Mouse (Mus musculus) retina, postnatal 7 days (tissue): Measurements from ENCODE around the gene Mdm2.
"Not testable (repeated sequence)": the region's sequence is repeated elsewhere in the genome, so short reads cannot be mapped to it uniquely, and the experiment has no call there.

Experiments used
- DNase-seq: peaks from one replicate; pipeline ENCODE4 v3.0.0-alpha.2; 2012; ENCODE audit warnings: low read depth, low spot score

Mdm2 gene

DNA sequence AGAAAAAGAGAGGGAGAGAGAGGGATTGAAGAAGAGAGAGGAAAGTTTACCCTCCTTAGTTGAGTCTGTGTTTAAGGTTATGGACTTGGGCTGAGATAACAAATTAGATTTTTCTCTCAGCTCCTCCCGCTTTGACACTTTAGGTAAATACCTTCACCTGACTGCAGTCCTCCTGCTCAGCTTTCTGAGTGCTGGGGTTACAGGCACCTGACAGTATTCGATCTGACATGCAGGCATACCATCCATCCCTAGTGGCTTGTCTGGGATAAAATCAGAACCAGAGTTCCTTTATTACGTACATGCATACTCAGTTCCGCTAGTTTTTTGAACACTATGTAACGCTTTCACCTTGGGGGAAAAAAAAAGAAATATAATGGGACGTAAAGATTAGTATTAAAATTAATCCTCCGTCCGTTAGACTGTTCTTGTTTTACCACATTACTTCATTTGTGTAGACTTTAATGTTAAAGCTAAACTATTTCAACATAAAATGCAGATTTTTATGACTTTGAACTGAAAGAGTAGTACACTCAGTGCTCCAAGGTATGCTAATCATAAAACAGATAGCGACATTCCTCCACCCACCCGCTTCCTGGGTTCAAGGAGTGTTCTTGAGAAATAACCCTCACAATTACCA lies 38.6 kb upstream of the Mdm2 start:
- DNase-seq = no peak

DNA sequence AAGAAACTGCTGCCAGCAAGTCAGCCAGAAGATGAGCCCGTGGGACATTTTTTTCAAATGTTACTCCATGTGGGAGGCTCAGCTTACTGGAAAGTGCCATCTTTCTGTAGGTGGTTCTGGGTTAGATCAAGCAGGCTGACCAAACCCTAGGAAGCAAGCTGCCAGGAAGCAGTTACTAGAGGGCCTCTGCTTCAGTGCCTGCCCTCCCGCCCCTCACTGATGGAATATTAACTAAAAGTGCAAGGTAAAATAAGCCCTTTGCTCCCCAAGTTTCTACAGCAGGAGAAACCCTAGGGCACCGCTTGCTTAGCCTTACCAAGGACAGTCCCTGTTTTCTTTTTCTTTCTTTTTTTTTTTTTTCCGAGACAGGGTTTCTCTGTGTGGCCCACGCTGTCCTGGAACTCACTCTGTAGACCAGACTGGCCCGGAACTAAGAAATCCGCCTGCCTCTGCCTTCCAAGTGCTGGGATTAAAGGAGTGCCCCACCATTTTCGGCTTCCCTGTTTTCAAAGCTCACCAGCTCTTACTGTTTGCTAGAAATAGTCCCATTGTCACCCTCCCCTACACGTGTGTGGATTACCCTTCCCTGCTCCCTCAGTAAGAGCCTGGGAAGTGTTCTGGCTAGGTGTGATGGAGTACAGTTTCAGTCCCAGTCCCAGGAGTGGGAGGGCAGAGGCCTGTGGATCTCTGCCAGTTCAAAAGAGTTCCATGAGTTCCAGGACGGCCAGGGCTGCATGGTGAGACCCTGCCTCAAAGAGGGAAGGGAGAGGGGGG lies 37.9 kb upstream of the Mdm2 start:
- DNase-seq = no peak

DNA sequence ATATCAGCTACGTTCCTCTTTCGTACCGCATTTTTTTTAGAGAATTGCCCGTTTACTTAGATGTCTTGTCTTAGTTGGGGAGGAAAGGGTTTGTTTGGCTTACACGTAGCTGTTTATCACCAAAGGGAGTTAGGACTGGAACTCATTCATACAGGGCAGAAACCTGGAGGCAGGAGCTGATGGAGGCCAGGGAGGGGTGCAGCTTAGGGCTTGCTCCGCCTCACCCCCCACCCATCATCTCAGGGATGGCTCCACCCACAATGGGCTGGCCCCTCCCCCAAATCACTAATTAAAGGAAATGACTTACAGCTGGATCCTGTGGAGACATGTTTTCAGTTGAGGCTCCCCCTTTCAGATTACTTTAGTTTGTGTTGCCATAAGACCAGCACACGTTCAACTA lies 37.2 kb upstream of the Mdm2 start:
- no peak for DNase-seq

DNA sequence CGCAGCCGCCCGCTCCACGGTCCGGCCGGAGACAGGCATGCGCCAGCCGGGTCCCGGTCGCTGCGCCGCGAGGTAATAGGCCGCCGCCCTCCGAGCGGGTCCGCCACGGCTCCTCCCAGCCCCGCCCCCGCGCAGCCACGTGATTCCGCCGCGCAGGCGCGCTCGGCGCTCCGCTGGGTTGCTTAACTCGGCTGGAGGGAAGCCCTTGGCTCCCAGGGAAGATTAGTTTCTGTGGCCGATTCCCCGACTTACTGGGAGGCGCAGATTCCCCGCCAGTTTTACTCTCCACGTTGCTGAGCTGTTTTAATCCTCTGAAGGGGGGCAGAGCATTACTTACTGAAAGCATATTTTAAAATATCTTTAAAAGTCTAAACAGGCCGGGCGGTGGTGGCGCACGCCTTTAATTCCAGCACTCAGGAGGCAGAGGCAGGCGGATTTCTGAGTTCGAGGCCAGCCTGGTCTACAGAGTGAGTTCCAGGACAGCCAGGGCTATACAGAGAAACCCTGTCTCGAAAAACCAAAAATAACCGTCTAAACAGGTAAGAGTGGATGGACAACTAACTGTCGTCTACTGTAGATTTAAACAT lies 35.8 kb upstream of the Mdm2 start, which contains the start of gene Slc35e3:
Gene Slc35e3 (minus strand): TSS at position 69 of the 587 bp plus-strand sequence.
- DNase-seq = peak; percentile 96

DNA sequence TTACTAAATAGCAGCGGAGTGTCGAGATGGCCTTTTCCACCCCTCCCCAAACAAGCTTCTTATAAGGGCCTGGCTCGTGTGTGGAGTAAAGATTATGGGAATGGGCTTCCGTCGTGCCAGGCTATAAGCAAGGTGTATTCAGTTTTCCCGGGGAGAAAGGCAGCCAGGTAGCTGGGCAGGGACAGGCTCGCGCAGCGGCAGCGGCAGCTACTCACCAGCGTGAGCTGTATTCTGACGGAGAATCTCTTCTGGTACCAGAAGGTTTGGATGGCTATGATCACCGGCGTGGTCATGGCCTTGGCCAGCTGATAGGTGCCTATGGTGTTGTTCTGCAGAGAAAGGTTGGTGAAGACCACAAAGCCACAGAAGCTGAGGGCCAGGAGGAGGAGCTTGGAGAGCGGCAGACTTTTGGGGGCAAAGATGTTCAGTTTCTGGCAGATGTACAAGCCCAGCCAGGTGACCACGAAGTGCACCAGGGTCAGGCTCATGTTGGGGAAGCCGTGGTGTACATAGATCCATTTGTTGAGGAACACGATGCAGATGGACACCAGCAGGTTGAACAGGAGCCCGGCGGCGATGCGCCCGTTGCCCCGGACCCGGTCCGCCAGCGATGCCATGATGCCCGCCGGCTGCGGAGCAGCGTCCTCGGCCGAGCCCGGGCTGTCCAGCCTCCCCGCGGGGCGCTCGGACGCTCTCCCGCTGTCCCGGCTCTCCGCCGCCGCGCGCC lies 35.2 kb upstream of the Mdm2 start:
- DNase-seq = not testable (repeated sequence)

DNA sequence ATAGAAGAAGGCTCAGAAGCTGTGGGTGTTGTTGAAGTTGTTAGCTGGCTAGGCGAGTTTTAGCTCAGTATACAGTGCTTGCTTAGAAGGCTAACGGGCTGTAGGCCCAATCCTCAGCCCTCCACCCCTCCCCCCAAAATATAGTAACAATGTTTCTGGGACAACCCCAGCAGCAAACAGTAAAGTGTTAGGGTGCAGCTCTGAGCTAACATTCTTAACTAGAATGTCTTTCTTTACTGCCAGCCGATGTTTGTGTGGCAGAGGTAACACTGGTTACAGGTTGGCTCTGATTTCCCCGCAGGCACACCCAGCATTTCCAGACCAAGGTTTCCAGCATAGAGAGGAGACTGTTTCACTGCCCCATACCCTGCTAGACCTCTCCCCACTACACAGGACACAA lies 33.4 kb upstream of the Mdm2 start:
- DNase-seq = no peak

DNA sequence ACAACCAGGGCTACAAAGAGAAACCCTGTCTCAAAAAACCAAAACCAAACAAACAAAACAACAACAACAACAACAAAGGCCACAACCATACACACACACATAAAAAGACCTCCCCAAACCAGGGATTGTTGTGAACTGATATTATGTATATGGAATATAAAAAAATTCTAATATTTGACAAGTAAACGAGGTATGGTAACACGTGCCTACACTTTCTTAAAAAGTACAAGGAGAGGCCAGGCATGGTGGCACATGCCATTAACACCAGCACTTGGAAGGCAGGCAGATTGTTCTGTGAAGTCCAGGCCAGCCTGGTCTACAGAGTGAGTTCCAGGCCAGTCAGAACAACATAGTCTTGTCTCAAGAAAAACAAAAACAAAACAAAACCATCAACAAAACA lies 32.6 kb upstream of the Mdm2 start:
- no peak for DNase-seq

DNA sequence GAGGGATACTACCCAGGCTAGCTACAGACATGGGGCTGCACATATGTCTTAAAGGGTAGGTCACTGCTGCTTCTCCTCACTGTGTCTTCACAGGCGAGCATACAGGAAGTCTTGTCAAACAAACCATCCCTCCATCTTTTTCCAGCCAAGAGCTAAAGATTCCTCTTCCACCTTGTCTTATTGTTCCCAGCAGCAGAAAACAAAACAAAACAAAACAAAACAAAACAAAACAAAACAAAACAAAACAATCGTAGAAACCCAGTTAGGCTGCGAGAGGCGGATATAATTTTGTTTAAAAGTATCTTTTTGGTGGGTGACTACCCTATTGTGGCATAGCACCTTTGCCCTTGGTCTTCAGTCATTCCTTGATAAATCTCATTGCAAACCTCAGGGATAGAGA lies 32.1 kb upstream of the Mdm2 start:
- no peak for DNase-seq

DNA sequence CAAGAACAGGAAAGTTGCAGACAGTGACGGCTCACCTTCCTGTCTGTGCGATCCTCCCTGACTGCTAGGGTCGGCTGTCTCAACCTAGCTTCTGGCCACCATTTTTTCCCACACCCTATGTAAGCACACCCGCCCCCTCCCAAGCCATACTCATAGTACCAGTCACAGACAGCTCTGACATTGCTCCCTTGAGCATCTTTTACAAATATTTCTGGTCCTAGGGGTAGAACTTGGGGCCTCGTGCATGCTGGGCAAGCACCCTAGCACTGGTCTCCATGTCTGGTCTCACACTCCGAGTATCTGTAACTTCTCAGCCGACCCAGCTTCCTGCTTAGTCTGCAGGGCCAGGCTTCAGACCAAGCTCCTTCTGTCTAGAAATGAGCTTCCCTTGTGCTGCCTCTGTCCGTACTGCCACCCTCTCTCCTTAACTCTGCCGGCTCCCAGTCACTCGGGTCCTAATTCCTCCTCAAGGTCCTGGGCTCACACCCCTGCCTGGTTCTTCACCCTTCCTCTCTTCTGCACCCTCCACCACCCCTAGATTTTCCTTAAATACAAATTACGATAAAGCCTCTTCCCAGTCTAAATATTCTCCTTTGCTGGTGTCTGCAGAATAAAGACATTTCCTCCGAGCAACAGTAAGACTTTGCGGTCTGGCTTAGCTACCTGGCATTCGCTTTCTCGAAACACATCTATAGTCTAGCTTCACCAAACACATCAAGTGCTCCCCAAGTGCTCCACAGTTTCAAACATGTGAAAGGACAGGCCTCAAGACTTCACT lies 31.3 kb upstream of the Mdm2 start:
- DNase-seq = no peak

DNA sequence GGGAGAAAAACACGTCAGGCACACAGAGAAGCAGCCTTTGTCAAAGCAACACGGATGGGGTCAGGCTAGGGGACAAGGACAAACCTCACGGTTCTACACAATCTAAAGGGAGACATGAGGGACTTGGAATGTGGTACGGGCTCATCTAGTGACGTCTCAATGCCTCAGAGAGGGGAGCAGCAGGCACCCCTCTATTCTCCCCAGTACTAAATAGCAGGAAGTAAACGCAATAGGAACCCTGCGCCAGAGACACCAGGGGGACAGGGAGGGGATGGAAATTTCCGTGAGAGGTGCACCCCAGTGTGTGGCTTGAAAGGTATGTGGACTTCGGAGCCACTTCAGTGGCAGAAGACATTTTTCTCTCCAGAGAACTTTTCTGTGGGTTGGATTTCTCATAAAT lies 30.4 kb upstream of the Mdm2 start:
- DNase-seq = no peak

DNA sequence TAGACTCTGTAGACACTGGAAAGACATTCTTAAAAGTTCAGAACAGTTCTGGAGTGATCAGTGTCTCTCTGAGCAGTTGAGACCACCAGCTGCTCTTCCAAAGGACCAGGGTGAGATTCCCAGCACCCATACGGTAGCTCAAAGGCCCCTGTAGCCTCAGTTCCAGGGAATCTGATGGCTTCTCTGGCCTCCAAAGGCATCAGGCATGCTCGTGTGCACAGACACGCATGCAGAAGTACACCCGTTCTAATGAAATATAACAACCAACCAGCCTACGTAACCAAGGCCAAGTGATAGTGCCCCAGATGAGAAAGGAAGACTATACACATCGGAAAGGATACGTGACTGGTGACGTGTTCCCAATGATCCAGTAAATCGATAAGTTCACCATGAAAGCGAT lies 29.6 kb upstream of the Mdm2 start:
- DNase-seq = no peak

DNA sequence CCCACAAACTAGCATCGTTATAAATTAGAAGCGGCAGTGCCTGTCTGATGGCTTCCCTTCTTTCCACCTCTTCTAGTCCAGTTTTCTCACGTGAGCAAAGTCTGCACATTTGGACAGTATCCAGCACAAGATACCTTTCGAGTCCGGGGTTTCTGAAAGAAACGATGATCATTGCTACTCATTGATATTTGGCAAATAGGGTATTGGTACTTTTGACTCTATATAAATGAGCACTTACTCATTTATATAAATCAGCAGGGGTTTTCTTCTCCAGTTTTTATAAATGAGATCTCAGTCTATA lies 29.0 kb upstream of the Mdm2 start:
- DNase-seq = no peak

DNA sequence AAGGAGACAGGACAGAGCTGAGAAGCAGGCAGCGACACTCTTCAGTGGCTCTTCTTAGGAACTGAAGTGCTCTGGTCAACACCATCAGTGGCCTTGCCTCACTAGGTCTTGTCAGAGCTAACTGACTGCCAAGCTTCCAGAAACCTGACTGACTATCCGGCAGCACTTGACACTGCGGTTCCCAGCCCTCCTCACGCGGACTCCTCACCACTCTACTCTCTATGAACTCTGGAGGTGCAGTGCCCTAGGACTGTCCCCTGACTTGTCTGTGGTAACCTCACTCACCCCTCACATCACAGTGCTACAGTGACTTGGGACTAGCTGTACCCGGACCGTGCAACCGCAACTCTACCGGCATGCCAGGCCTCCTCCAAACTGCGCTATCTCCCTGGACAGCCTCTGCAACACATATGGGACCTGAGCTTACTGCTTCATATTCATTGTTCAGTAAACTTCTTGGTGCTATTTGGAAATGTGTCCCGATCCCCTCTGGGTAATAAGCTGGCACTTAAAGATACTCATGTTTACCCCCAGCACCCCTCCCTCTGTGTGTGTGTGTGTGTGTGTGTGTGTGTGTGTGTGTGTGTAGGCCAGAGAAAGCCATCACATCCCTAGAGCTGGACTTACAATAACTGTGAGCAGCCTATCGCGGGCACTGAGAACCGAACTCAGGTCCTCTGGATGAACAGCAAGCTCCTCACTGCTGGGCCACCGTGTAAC lies 28.5 kb upstream of the Mdm2 start:
- no peak for DNase-seq

DNA sequence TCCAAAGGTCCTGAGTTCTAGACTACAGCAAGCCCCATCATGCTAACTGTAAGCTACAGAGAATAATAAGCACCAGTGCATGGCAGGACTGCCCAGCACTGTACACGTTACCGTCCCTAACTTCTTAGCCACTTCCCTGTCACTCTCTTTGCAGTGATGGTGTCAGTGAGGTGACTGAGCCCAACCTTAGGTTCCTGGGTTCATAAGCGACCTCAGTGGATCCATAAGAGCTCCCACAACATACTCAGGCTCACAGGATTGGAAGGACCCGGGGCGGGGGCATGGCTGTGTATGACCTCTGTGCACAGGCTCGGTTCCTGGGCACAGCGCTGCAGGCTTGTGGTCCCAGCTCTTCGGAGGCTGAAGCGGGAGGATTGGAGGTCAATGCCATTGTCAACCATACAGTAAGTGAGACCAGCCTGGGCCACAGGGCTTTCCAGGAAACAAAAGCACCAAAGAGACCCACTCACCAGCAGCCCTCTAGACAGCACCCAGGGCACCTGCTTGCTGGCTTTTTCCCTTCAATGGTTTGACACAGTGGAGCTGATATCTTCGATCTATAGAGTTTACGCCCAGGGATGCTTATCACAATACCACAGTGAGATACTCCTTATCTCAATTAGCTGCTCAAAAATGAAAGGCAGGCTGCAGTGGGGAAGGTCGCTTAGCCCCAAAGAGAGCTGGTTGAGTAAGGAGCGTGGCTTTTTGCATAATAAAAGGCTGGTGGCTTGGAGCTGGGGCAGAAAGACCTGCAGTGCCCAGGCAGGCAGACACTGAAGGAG lies 27.8 kb upstream of the Mdm2 start:
- no peak for DNase-seq

DNA sequence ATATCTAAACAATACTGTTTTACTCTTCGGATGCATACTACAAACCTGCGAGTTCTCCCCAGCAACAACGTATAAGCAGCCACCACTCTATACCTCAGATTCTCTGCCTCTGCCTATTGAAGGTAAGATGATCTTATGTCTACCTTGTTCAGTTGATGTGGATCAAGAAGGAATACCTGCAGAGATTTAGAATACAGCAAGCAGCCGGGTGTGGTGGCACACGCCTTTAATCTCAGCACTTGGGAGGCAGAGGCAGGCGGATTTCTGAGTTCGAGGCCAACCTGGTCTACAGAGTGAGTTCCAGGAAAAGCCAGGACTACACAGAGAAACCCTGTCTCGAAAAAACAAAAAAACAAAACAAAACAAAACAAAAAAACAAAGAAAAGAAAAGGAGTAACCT lies 26.9 kb upstream of the Mdm2 start:
- DNase-seq = not testable (repeated sequence)

DNA sequence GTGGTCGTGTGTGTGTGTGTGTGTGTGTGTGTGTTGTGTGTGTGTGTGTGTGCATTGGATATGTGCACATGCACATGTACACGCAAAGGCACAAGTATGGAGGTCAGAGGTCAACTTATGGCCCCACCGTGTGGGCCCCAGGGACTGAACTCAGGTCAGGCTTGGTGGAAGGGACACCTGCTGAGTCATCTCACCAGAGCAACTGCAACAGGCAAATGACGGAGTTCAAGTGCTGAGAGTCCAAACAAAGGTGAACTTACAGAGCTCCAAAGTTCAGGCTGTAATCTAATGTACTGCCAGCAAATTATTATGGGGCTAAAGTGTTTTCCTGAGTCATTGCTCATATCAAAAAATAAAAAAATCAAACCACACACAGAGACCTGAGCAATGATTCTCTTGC lies 26.5 kb upstream of the Mdm2 start:
- no peak for DNase-seq

DNA sequence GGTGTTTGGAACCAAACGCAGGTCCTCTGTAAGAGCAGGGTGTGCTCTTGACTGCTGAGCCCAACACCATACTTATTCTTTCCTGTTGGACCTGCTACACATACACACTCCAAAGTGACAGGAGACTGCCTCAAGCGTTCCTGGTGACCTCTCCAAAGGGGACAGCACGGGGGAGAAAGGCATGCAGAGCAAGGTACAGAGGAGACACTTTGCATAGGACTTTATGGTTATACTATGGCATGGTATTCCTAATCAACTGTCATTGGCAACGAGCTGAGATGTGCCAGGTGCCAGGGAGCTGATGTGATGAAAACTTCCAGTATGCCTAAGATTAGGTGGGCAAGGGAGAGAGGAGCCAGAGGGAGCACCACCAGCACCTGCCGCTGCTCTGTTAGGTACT lies 26.0 kb upstream of the Mdm2 start:
- DNase-seq = no peak

DNA sequence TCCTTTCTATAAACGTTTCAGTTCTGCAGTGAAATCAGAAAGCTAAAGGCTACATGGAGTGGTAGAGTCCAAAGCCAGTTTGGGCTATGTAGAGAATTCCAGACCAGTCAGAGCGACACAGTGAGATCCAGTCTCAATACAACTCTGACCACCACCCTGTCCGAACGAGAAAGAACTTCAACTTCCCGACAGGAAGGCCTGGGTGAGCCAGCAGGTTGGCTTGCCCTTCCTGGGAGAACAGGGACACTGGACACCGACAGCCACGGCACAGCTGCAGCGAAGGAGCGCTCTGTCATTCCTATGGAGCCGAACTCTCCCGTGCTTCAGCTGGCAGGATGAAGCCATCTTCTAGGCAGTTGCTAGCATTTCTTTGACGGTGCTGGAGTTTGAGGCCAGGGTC lies 24.8 kb upstream of the Mdm2 start:
- DNase-seq = not testable (repeated sequence)

DNA sequence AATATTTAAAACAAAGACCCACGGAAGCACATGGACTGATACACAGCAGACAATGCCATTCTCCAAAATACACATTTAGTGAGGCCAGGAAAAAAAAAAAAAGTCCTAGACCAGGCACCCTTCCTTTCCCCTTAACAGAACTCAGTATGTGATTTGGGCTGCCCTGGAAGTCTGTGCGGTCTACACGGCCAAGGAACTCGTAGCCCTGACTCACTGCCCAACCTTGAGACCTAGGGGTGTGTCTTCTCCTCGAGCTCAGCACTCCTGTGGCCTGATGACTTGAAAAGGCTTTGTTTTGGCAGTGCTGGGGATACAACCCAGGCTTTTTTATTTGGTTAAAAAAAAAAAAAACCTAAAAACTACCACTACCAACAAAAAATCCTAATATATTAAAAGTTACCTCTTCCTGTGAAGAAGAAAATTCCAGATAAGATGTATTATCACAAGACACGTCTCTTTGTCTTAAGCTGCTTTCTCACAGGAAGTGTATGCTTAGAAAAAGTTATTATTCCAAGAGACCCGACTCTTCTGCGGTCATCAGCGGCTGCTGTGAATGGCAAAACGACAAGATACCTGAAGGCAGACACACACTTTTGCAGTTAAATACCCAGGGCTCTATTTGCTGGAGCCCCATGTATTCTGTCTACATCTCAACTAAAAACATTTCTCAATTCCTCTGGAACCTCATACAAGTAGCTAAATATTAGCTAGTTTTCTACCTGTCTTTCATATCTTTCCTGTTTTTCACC lies 23.7 kb upstream of the Mdm2 start:
- DNase-seq = not testable (repeated sequence)

DNA sequence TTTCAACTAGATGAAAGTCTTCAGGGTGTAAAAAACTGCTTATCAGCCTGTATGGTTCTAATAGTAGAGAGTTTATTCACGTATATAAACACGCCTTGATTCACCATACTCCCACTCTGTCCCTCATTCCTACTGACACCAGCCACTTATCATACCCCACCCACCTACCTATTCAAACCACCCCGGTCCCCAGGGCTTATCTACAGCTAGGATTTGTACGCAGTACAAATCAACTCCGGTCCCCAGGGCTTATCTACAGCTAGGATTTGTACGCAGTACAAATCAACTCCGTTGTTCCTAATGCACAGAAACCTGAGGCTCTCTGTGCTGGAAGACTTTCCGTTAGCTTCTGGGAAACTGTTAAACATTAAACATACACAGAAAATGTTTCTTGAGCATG lies 23.1 kb upstream of the Mdm2 start:
- not testable (repeated sequence) for DNase-seq
